ENCODE assay signal across 11 mouse cellular contexts in the genomic region with DNA sequence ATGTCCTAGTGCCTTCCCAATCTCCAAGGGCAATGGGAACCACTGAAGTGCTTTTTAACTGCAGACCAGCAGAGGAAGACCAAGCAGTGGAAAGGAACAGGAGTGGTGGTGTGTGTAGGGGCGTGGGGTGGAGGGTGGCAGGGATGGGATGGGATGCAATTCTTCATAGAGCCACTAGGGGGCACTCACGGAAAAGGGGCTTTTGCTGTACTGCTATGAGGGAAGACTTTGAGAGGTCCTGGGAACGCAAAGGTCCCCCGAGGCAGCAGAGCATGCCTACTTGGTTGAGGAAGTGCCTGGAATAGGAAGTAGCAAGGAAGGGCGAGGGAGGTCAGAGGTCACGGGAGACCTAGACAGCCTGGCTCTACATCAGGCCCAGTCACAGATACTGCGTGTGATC.
DNase-seq lines count a peak whose midpoint lies in the region; ATAC-seq and TF ChIP-seq lines count a peak whose summit lies in the region.
"Had no signal": no experiment of that assay in that cellular context is flagged by ENCODE, and none has a peak within 500 bp of the region (broad histone marks: within the 10 kb centered on the region; RNA-seq: fewer than 3 reads in every experiment).

No protein-coding gene starts in this region.

- H3K4me3 ChIP-seq in lung, embryonic 15.5 days, result no peak overlapping the region
- H3K4me3 ChIP-seq in stomach, postnatal 0 days (ENCODE audit: low read depth, low read length), result no peak overlapping the region
- H3K4me3 ChIP-seq in forebrain, embryonic 13.5 days, result no peak overlapping the region
- no peak overlapping the region for H3K4me3 ChIP-seq in forebrain, embryonic 16.5 days (replicated peaks; ENCODE audit: low read length)

- no peak overlapping the region for H3K9ac ChIP-seq in lung, embryonic 15.5 days
- no peak overlapping the region for H3K9ac ChIP-seq in stomach, postnatal 0 days (ENCODE audit: low read length)
- H3K9ac ChIP-seq in forebrain, embryonic 13.5 days, result no peak overlapping the region
- no peak overlapping the region for H3K9ac ChIP-seq in forebrain, embryonic 16.5 days (replicated peaks; ENCODE audit: low read depth, low read length)

- H3K4me2 ChIP-seq in lung, embryonic 15.5 days, result no peak overlapping the region
- no peak overlapping the region for H3K4me2 ChIP-seq in stomach, postnatal 0 days (replicated peaks; ENCODE audit: low read depth)
- no peak overlapping the region for H3K4me2 ChIP-seq in forebrain, embryonic 13.5 days
- H3K4me2 ChIP-seq in forebrain, embryonic 16.5 days (ENCODE audit: low read length), result no peak overlapping the region

- ATAC-seq in cerebellum, adult (ENCODE audit: insufficient number of reproducible peaks, low FRiP score, low TSS enrichment), result no peak
- ATAC-seq in lung, embryonic 15.5 days (ENCODE audit: borderline replicate concordance, extremely low read depth, low FRiP score, low TSS enrichment), result peak; percentile 3; the same call in 1 of the 2 replicates
- no peak for ATAC-seq in stomach, postnatal 0 days (ENCODE audit: low FRiP score, low TSS enrichment)
- ATAC-seq in forebrain, embryonic 13.5 days, result no peak
- no peak for ATAC-seq in forebrain, embryonic 16.5 days

- no peaks in the 10 kb centered on the region for H3K9me3 ChIP-seq in lung, embryonic 15.5 days
- no peaks in the 10 kb centered on the region for H3K9me3 ChIP-seq in stomach, postnatal 0 days (ENCODE audit: control insufficient read depth, low read length)
- no peaks in the 10 kb centered on the region for H3K9me3 ChIP-seq in forebrain, embryonic 13.5 days (replicated peaks)
- H3K9me3 ChIP-seq in forebrain, embryonic 16.5 days (ENCODE audit: control insufficient read depth, low read length), result no peaks in the 10 kb centered on the region

- peak; percentile 77 for TF ChIP-seq CTCF in stomach, postnatal 0 days (IDR thresholded peaks at IDR 0.05; ENCODE audit: low read depth)

- peaks cover 8% of the 10 kb centered on the region for H3K4me1 ChIP-seq in lung, embryonic 15.5 days
- no peaks in the 10 kb centered on the region for H3K4me1 ChIP-seq in stomach, postnatal 0 days (replicated peaks; ENCODE audit: control insufficient read depth, insufficient read depth)
- peaks cover 37% of the 10 kb centered on the region for H3K4me1 ChIP-seq in forebrain, embryonic 13.5 days
- H3K4me1 ChIP-seq in forebrain, embryonic 16.5 days (replicated peaks; ENCODE audit: control insufficient read depth, insufficient read depth, low read length), result peaks cover 32% of the 10 kb centered on the region

- no peak for TF ChIP-seq EP300 in stomach, postnatal 0 days (optimal IDR thresholded peaks at IDR 0.05)

- 46% methylated on average over 7 of the region's 7 CpGs for WGBS in lung, embryonic 15.5 days
- WGBS in stomach, postnatal 0 days, result 63% methylated on average over 6 of the region's 7 CpGs
- 65% methylated on average over 7 of the region's 7 CpGs for WGBS in forebrain, embryonic 13.5 days
- 61% methylated on average over 7 of the region's 7 CpGs for WGBS in forebrain, embryonic 16.5 days

- peaks cover 19% of the 10 kb centered on the region for H3K27me3 ChIP-seq in lung, embryonic 15.5 days
- no peaks in the 10 kb centered on the region for H3K27me3 ChIP-seq in stomach, postnatal 0 days (ENCODE audit: control insufficient read depth, insufficient read depth, low read length)
- no peaks in the 10 kb centered on the region for H3K27me3 ChIP-seq in forebrain, embryonic 13.5 days
- H3K27me3 ChIP-seq in forebrain, embryonic 16.5 days (replicated peaks; ENCODE audit: control insufficient read depth, insufficient read depth, low read length), result no peaks in the 10 kb centered on the region

- no peak overlapping the region for H3K27ac ChIP-seq in lung, embryonic 15.5 days
- H3K27ac ChIP-seq in stomach, postnatal 0 days (replicated peaks), result no peak overlapping the region
- H3K27ac ChIP-seq in forebrain, embryonic 13.5 days, result no peak overlapping the region
- no peak overlapping the region for H3K27ac ChIP-seq in forebrain, embryonic 16.5 days (ENCODE audit: low read length)

- no peaks in the 10 kb centered on the region for H3K36me3 ChIP-seq in lung, embryonic 15.5 days
- H3K36me3 ChIP-seq in stomach, postnatal 0 days (ENCODE audit: control insufficient read depth, insufficient read depth, low read length), result no peaks in the 10 kb centered on the region
- no peaks in the 10 kb centered on the region for H3K36me3 ChIP-seq in forebrain, embryonic 13.5 days (ENCODE audit: poor library complexity, severe bottlenecking)
- H3K36me3 ChIP-seq in forebrain, embryonic 16.5 days (ENCODE audit: control insufficient read depth, insufficient read depth), result no peaks in the 10 kb centered on the region

- peak; percentile 29 to 33 for DNase-seq in cerebellum, postnatal 10 days
- DNase-seq in lung, postnatal 36 days, result no peak
- peak; percentile 18 for DNase-seq in c-Kit-positive CD71-negative TER-119-negative erythroid progenitor cells, embryonic 14.5 days (ENCODE audit: low read depth)
- DNase-seq in stomach, postnatal 0 days (ENCODE audit: low spot score), result no peak
- DNase-seq: cerebellum, adult 18-20 months; heart, postnatal 14 days; kidney, postnatal 4 days had no signal

Comparison
In these comparisons a context has a peak if more than half of its experiments do, and no peak if none do; other contexts are left out.
1. DNase-seq: peak in cerebellum, postnatal 10 days (2 of 2) and c-Kit-positive CD71-negative TER-119-negative erythroid progenitor cells, embryonic 14.5 days (single experiment); none in lung, postnatal 36 days (single experiment) and stomach, postnatal 0 days (single experiment).